Mouse (Mus musculus) hindbrain, embryonic 10.5 days (tissue): Measurements from ENCODE around the gene Mtg2. TPM values are rescaled to one million over a fixed set of nuclear protein-coding genes. Genes with fewer than 3 reads are reported as not detected.

Source experiments
- DNase-seq: peaks from one replicate; pipeline ENCODE4 v3.0.0-alpha.2; 2017; ENCODE audit warnings: low spot score
- H3K27ac ChIP-seq: fragments of 300-500 bp; sonication (generic); 2 replicates; pipeline ENCODE4 v1.5.1; 2016; ENCODE audit warnings: mild to moderate bottlenecking, moderate library complexity
- H3K27me3 ChIP-seq: fragments of 300-500 bp; sonication (generic); 2 replicates; pipeline ENCODE4 v1.6.1; 2016; ENCODE audit warnings: mild to moderate bottlenecking; ENCODE audit not compliant: poor library complexity, insufficient read depth, severe bottlenecking
- H3K36me3 ChIP-seq: fragments of 300-500 bp; sonication (generic); 2 replicates; pipeline ENCODE4 v1.6.1; 2016; ENCODE audit warnings: mild to moderate bottlenecking, moderate library complexity
- H3K4me1 ChIP-seq: fragments of 300-500 bp; sonication (generic); replicated peaks from 2 replicates; pipeline ENCODE4 v1.6.1; 2016; ENCODE audit warnings: mild to moderate bottlenecking
- H3K4me3 ChIP-seq: fragments of 300-500 bp; sonication (generic); 2 replicates; pipeline ENCODE4 v1.5.1; 2016; ENCODE audit warnings: mild to moderate bottlenecking, moderate library complexity
- H3K9me3 ChIP-seq: fragments of 300-500 bp; sonication (generic); 2 replicates; pipeline ENCODE4 v1.6.1; 2016; ENCODE audit warnings: mild to moderate bottlenecking, moderate library complexity
- WGBS: fragments of 180-500 bp; shearing (Covaris S2); methylation state at CpG from one replicate; pipeline ENCODE4 v1.1.7; 2016; 5-methylcytosine and 5-hydroxymethylcytosine counted together
- polyA plus RNA-seq: library from polyadenylated mRNA; unstranded; fragments of >200 nt; fragmentation: Nextera tagmentation; extraction: Ambion mirVana; gene quantifications from 2 replicates; pipeline ENCODE4 v1.2.1, GENCODE M21; 2016

Mtg2 gene
- polyA plus RNA-seq, 1 experiment from 2014 or later = 33.9 TPM

DNA sequence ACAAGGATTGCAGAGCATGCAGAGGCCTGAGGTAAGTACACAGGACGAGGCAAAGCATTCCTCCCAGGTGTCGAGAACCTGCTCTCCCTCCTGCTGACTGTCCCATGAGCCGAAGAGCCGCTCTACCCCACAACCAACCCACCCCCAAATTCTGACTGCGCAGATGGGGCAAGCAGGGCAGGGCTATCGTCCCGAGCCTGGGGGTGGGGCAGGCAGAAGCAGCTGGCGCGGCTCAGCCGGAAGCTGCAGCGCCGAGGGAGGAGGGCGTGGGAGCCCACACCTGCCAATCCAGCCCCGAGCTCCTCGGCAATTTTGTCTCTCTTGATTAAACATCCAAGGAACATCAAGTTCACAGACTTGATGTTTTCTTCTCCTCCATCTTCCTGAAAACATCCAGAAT lies 29.1 kb downstream of the Mtg2 start:
- Histone ChIP-seq H3K9me3 (no peaks in the 10 kb centered on the region), H3K27me3 (peaks cover 84% of the 10 kb centered on the region), H3K36me3 (no peaks in the 10 kb centered on the region), H3K4me3 (no peak overlapping the region), H3K4me1 (peaks cover 57% of the 10 kb centered on the region), H3K27ac (no peak overlapping the region)
- DNase-seq = no peak
- 13% methylated on average over 15 of the region's 15 CpGs for WGBS

- Histone ChIP-seq H3K27ac (peak overlapping the region; percentile 80), H3K4me1 (peaks cover 54% of the 10 kb centered on the region), H3K4me3 (peak overlapping the region; percentile 68), H3K27me3 (peaks cover 77% of the 10 kb centered on the region), H3K36me3 (no peaks in the 10 kb centered on the region), H3K9me3 (no peaks in the 10 kb centered on the region)
- peak; percentile 39 for DNase-seq
- WGBS = 1% methylated on average over 57 of the region's 57 CpGs
Measured at GRCm38 (mm10) chr2:180103151-180103977, 33.0 kb downstream of the Mtg2 start.

GRCm38 (mm10) chr2:180103978-180104658 lies 33.7 kb downstream of the Mtg2 start, which contains the start of gene Hrh3:
TSS of gene Hrh3 (minus strand) at chr2:180104488.
- H3K27ac ChIP-seq = peak within 1 kb of the TSS; percentile 80
- WGBS = 1% methylated on average over 87 of the region's 87 CpGs

DNA sequence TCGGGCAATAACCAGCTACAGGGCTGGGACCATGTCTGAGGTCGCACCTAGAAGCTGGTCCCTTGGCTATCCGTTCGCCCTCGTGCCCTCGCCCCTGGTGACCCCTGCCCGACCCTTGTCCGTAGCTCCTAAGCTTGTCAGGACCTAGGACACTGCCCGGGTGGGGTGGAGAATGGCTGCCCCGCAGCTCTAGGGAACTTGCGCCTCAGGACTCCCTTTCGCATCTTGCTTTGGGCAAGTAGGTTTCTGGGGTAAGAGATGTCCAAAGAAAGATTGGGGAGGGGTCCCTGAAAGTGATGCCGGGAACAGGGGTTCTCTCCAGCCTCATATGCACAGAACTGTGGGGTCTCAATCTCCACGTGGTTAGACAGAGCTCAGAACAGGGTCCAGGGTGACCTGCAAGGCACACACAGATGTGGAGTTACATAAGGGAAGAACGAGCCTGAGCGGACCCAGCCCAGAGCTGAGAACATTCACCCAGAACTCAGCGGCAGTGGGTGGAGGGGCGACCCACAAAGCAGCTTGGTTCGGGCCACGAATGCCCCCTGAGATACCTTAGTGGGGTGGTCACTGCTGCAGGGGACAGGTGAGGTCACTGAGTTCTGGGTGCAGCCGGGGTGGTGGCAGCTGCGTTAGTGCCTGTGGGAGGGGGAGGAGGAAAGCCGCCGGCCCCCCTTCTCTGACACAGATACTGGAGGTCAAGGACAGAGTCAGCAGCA lies 34.4 kb downstream of the Mtg2 start:
- H3K27ac ChIP-seq = peak overlapping the region; percentile 80
- 9% methylated on average over 24 of the region's 24 CpGs for WGBS
- no peak for DNase-seq
- no peaks in the 10 kb centered on the region for H3K36me3 ChIP-seq
- H3K4me1 ChIP-seq = peaks cover 54% of the 10 kb centered on the region
- peaks cover 63% of the 10 kb centered on the region for H3K27me3 ChIP-seq
- peak overlapping the region; percentile 68 for H3K4me3 ChIP-seq
- no peaks in the 10 kb centered on the region for H3K9me3 ChIP-seq

More at GRCm38 (mm10) chr2:180103978-180104658, 33.7 kb downstream of the Mtg2 start, which contains the start of gene Hrh3:
- H3K36me3 ChIP-seq = no peaks in the 10 kb centered on the region
- peaks cover 54% of the 10 kb centered on the region for H3K4me1 ChIP-seq
- H3K4me3 ChIP-seq = peak within 1 kb of the TSS; percentile 68
- H3K27me3 ChIP-seq = peaks cover 70% of the 10 kb centered on the region
- peak; percentile 79 for DNase-seq
- no peaks in the 10 kb centered on the region for H3K9me3 ChIP-seq

GRCm38 (mm10) chr2:180105441-180106190 lies 35.2 kb downstream of the Mtg2 start:
- 32% methylated on average over 8 of the region's 8 CpGs for WGBS
- Histone ChIP-seq H3K9me3 (no peaks in the 10 kb centered on the region), H3K4me3 (peak overlapping the region; percentile 68; the same call in 1 of the 2 replicates), H3K27me3 (peaks cover 55% of the 10 kb centered on the region), H3K4me1 (peaks cover 48% of the 10 kb centered on the region), H3K27ac (no peak overlapping the region), H3K36me3 (no peaks in the 10 kb centered on the region)
- DNase-seq = no peak

DNA sequence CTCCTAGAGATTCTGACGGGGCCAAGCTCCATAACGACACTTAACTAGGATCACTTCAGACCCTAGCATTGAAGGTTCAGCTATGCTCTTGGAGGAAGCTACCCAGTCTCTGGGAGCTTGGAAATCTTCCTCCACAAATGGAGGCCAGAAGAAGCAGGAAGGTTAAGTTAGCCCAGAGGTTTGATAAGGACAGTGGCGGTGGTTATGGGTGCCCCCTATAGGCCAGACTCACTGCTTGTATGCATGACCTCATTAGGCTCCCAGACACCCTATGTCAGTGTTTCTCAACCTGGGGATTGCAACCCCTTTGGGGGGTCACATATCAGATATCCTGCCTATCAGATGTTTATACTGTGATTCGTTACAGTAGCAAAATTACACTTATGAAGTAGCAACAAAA lies 36.7 kb downstream of the Mtg2 start:
- Histone ChIP-seq H3K27me3 (peaks cover 40% of the 10 kb centered on the region), H3K9me3 (no peaks in the 10 kb centered on the region), H3K27ac (no peak overlapping the region), H3K36me3 (no peaks in the 10 kb centered on the region), H3K4me3 (no peak overlapping the region), H3K4me1 (peaks cover 48% of the 10 kb centered on the region)
- DNase-seq = no peak
- WGBS = 69% methylated on average over 4 of the region's 4 CpGs

GRCm38 (mm10) chr2:180108285-180108684 lies 37.9 kb downstream of the Mtg2 start:
- Histone ChIP-seq H3K4me1 (peaks cover 39% of the 10 kb centered on the region), H3K27me3 (peaks cover 28% of the 10 kb centered on the region), H3K36me3 (no peaks in the 10 kb centered on the region), H3K27ac (no peak overlapping the region), H3K4me3 (no peak overlapping the region), H3K9me3 (no peaks in the 10 kb centered on the region)
- DNase-seq = peak; percentile 2
- 73% methylated on average over 6 of the region's 6 CpGs for WGBS

GRCm38 (mm10) chr2:180113909-180114890 lies 43.8 kb downstream of the Mtg2 start:
- peaks cover 60% of the 10 kb centered on the region for H3K4me1 ChIP-seq
- H3K9me3 ChIP-seq = no peaks in the 10 kb centered on the region
- H3K27me3 ChIP-seq = 0 out of 2 replicates have a peak, but pooled peaks cover 6% of the 10 kb centered on the region
- H3K27ac ChIP-seq = peak overlapping the region; percentile 4
- no peak overlapping the region for H3K4me3 ChIP-seq
- DNase-seq = no peak
- 65% methylated on average over 17 of the region's 17 CpGs for WGBS
- H3K36me3 ChIP-seq = no peaks in the 10 kb centered on the region

DNA sequence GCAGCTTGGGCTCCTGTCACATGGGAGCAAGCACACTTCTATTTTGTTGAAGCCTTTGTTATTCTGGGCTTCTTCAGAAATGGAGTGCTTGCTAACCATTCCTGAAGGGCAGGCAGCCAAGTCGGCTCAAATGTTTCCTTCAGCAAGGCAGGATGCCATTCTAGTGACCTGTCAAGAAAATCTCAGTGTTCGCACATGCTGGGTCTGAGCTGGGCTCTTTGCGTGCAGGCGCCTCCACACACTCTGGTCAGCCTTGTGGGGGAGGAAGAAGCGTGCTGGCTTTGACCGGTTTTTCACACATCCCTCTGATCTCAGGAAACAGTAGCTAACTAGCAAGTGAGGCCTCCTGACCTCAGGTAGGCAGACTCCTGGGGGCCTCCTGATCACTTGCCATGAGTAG lies 44.9 kb downstream of the Mtg2 start:
- peaks cover 64% of the 10 kb centered on the region for H3K4me1 ChIP-seq
- H3K27ac ChIP-seq = peak overlapping the region; percentile 93

GRCm38 (mm10) chr2:180116081-180116493 lies 45.7 kb downstream of the Mtg2 start:
- Histone ChIP-seq H3K27ac (peak overlapping the region; percentile 93), H3K9me3 (no peaks in the 10 kb centered on the region), H3K36me3 (no peaks in the 10 kb centered on the region), H3K27me3 (0 out of 2 replicates have a peak, but pooled peaks cover 6% of the 10 kb centered on the region), H3K4me1 (peaks cover 64% of the 10 kb centered on the region), H3K4me3 (no peak overlapping the region)
- 80% methylated on average over 10 of the region's 10 CpGs for WGBS
- DNase-seq = no peak

More for the DNA sequence above, 44.9 kb downstream of the Mtg2 start:
- Histone ChIP-seq H3K4me3 (no peak overlapping the region), H3K27me3 (0 out of 2 replicates have a peak, but pooled peaks cover 6% of the 10 kb centered on the region), H3K9me3 (no peaks in the 10 kb centered on the region), H3K36me3 (no peaks in the 10 kb centered on the region)
- 58% methylated on average over 6 of the region's 6 CpGs for WGBS
- DNase-seq = no peak
